21 mouse cellular contexts compared by ENCODE assay signal in the genomic region with DNA sequence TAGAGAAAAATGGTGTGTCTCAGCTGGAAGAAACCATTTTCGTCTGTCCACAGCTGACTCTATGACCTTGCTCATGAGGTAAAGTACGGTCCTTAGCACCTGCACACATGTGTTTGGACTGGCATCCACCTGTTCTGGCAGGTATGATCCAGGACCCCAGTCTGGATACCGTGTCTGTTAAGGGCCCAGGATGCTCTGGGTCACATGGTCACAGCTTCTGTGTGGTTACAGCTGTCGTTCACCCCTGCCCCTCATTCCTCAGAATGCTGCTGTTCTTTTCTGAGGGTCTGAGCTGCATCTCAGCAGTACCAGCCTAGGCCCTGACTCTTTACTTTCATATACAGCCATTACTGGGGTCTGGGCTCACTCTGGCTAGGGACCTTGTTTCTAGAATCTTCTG. TPM values are rescaled to one million over a fixed set of nuclear protein-coding genes. Genes with fewer than 3 reads are reported as not detected.
A peak's percentile ranks its signal among the peaks of the same experiment; 100 is the strongest.
DNase-seq lines count a peak whose midpoint lies in the region; TF ChIP-seq lines count a peak whose summit lies in the region.
"Had no signal": no experiment of that assay in that cellular context is flagged by ENCODE, and none has a peak within 500 bp of the region (broad histone marks: within the 10 kb centered on the region; RNA-seq: fewer than 3 reads in every experiment).

No protein-coding gene starts in this region.

- no peak overlapping the region; the same call in 1 of the 2 replicates for H3K9ac ChIP-seq in heart, adult 2 months (ENCODE audit: low read depth, low read length)
- no peak overlapping the region for H3K9ac ChIP-seq in liver, adult 2 months (ENCODE audit: low read depth, low read length)
- H3K9ac ChIP-seq: embryonic facial prominence, embryonic 15.5 days; forebrain, embryonic 15.5 days; heart, embryonic 15.5 days; hindbrain, embryonic 14.5 days had no signal

- H3K4me1 ChIP-seq in heart, adult 2 months (ENCODE audit: control insufficient read depth, insufficient read depth, low read length) = peaks cover 20% of the 10 kb centered on the region
- H3K4me1 ChIP-seq in liver, adult 2 months (ENCODE audit: control insufficient read depth, insufficient read depth, low read length) = peaks cover 4% of the 10 kb centered on the region; the same call in 1 of the 2 replicates
- H3K4me1 ChIP-seq in embryonic fibroblast, embryonic 13.5 days (ENCODE audit: control insufficient read depth, insufficient read depth, low read length) = peaks cover 13% of the 10 kb centered on the region
- H3K4me1 ChIP-seq: forebrain, embryonic 15.5 days had no signal

- no peaks in the 10 kb centered on the region for H3K27me3 ChIP-seq in heart, adult 2 months (ENCODE audit: control insufficient read depth, insufficient read depth, low read length)
- no peaks in the 10 kb centered on the region for H3K27me3 ChIP-seq in liver, adult 2 months (ENCODE audit: control insufficient read depth, insufficient read depth, low read length)
- H3K27me3 ChIP-seq: embryonic facial prominence, embryonic 15.5 days; forebrain, embryonic 15.5 days; heart, embryonic 15.5 days; Patski had no signal

- peak overlapping the region; percentile 84 for H3K27ac ChIP-seq in heart, adult 2 months
- peak overlapping the region; percentile 17; the same call in 1 of the 2 replicates for H3K27ac ChIP-seq in liver, adult 2 months (replicated peaks; ENCODE audit: insufficient read depth, low read depth, low read length)
- peak overlapping the region; percentile 48 for H3K27ac ChIP-seq in embryonic fibroblast, embryonic 13.5 days (ENCODE audit: insufficient read depth, low read length)
- H3K27ac ChIP-seq: embryonic facial prominence, embryonic 15.5 days; forebrain, embryonic 15.5 days; heart, embryonic 15.5 days; hindbrain, embryonic 10.5 days; hindbrain, embryonic 14.5 days had no signal

- no peaks in the 10 kb centered on the region for H3K36me3 ChIP-seq in heart, adult 2 months (ENCODE audit: control insufficient read depth, insufficient read depth, low read length)
- no peaks in the 10 kb centered on the region for H3K36me3 ChIP-seq in liver, adult 2 months (ENCODE audit: control insufficient read depth, insufficient read depth, low read length)
- H3K36me3 ChIP-seq: embryonic facial prominence, embryonic 15.5 days; forebrain, embryonic 15.5 days; heart, embryonic 15.5 days; hindbrain, embryonic 10.5 days had no signal

- TF ChIP-seq EP300 in heart, adult 2 months (IDR thresholded peaks at IDR 0.05; ENCODE audit: insufficient read depth, low read depth, low read length) = no peak

- 69% methylated on average over 4 of the region's 4 CpGs for WGBS in heart, adult 2 months
- WGBS in liver, adult 2 months = 81% methylated on average over 4 of the region's 4 CpGs

- no peak for TF ChIP-seq POLR2A in heart, adult 2 months (IDR thresholded peaks at IDR 0.05; ENCODE audit: insufficient read depth, low read depth, low read length)
- no peak for TF ChIP-seq POLR2A in liver, adult 2 months (IDR thresholded peaks at IDR 0.05; ENCODE audit: extremely low read depth, insufficient read depth, low read length)
- TF ChIP-seq POLR2A in embryonic fibroblast, embryonic 13.5 days (IDR thresholded peaks at IDR 0.05; ENCODE audit: low read depth, low read length) = no peak

- H3K4me3 ChIP-seq in heart, adult 2 months = no peak overlapping the region
- H3K4me3 ChIP-seq in liver, adult 2 months (ENCODE audit: insufficient read depth, low read depth, low read length) = no peak overlapping the region
- H3K4me3 ChIP-seq in embryonic fibroblast, embryonic 13.5 days (ENCODE audit: insufficient read depth, low read length) = no peak overlapping the region
- H3K4me3 ChIP-seq: embryonic facial prominence, embryonic 15.5 days; forebrain, embryonic 15.5 days; heart, embryonic 15.5 days; hindbrain, embryonic 10.5 days had no signal

- H3K79me2 ChIP-seq in heart, adult 2 months (replicated peaks; ENCODE audit: control insufficient read depth, insufficient read depth, low read length) = no peaks in the 10 kb centered on the region
- H3K79me2 ChIP-seq in liver, adult 2 months (ENCODE audit: control insufficient read depth, insufficient read depth, low read length) = no peaks in the 10 kb centered on the region

- no peak for DNase-seq in heart, adult 2 months
- DNase-seq in heart, adult 18-20 months = no peak
- DNase-seq in liver, adult 2 months (ENCODE audit: extremely low read depth, low read depth, low spot score) = no peak
- no peak for DNase-seq in liver
- DNase-seq in ovary, postnatal 36 days (ENCODE audit: low spot score) = no peak
- DNase-seq in urinary bladder, postnatal 14 days (ENCODE audit: low spot score) = no peak
- DNase-seq: adrenal gland, postnatal 14 days; cerebellum, adult 18-20 months; cerebellum, adult 9-11 months; cerebellum, postnatal 36 days; gastrocnemius, postnatal 25 days had no signal

- TF ChIP-seq CTCF in heart, adult 2 months (IDR thresholded peaks at IDR 0.05) = no peak
- TF ChIP-seq CTCF in liver, adult 2 months (IDR thresholded peaks at IDR 0.05; ENCODE audit: low read depth, low read length) = no peak
- no peak for TF ChIP-seq CTCF in embryonic fibroblast, embryonic 13.5 days (IDR thresholded peaks at IDR 0.05; ENCODE audit: borderline replicate concordance, insufficient read depth, low read length)

- intact Hi-C loops in heart, adult 2 months (cut with DNase I) = no loop called here

RNA-seq across cellular contexts. Expression of a gene that starts 18.9 kb away (rescaled TPM):
- total RNA-seq in heart, adult 2 months (2021) = under 1 TPM; 0.14 to 0.18 TPM
- polyA plus RNA-seq in heart, adult 2 months (2012; rRNA removed) = 0.12 and 0.41 TPM in 2 replicates
- under 1 TPM; 0.10 to 0.28 TPM for total RNA-seq in heart, adult 18-20 months (2021)
- total RNA-seq in liver, adult 2 months (2014; rRNA removed) = 0.07 and 0.09 TPM in 2 replicates
- polyA plus RNA-seq in liver, adult 2 months (2012; rRNA removed) = 0.06 and 0.12 TPM in 2 replicates
- polyA plus RNA-seq in embryonic fibroblast, embryonic 13.5 days (2011; ENCODE audit: insufficient read length, low read depth, missing spikeins) = not detected in 2 replicates
- total RNA-seq: CH12.LX; gastrocnemius, postnatal 25 days; granulocyte monocyte progenitor cell, adult 5-6 weeks had no signal
- polyA plus RNA-seq: activated CD4-positive, CD25-positive, alpha-beta regulatory T cell, adult 4 months had no signal

Comparison
In these comparisons a context has a peak if more than half of its experiments do, and no peak if none do; other contexts are left out.
1. H3K27ac ChIP-seq: peak in every context shown above with its lines; median percentile 84 in heart, adult 2 months; 48 in embryonic fibroblast, embryonic 13.5 days; 17 in liver, adult 2 months.